Mouse (Mus musculus) spleen, postnatal 0 days (tissue): ENCODE data around the gene Fam71a. TPM values are rescaled to one million over a fixed set of nuclear protein-coding genes. Genes with fewer than 3 reads are reported as not detected.

Experiments used
- polyA plus RNA-seq: library from polyadenylated mRNA; unstranded; fragments of >200 nt; fragmentation: Nextera tagmentation; extraction: Ambion mirVana; gene quantifications from 2 replicates; pipeline ENCODE4 v1.2.1, GENCODE M21; 2015

The Fam71a gene
- not detected in 2 replicates for polyA plus RNA-seq

DNA sequence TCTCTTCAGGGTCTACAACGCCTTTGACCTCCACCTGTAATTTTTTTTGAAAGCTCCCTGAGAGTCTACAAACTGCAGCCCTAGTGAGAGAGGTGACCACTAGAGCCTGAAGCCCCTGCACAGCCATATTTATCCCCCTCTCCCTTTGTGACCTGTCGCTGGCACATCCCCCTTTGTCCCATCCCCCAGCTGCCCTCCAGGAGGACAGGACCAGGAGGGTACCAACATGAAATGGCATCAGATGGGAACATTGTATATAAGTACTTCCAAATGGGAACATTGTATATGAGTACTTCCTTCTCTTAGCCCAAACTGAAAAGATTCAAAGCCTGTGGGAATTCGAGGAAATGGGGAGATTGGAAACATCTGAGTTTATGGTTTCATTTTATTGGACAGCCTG lies at the start of gene Fam71a:
Gene Fam71a, minus strand, starts transcription at position 101 of the 400 bp plus-strand sequence.

Other genes with a start within 250 kb of the Fam71a start
- gene Angel2, start 239.7 kb downstream of the Fam71a start, polyA plus RNA-seq: 26.5 and 29.8 TPM in 2 replicates
- 1.9 and 2.2 TPM in 2 replicates for gene Vash2, start 185.5 kb downstream of the Fam71a start, polyA plus RNA-seq
- gene Flvcr1, start 138.7 kb downstream of the Fam71a start, polyA plus RNA-seq: 8.6 and 10.4 TPM in 2 replicates
- gene Spata45, start 128.2 kb downstream of the Fam71a start, polyA plus RNA-seq: not detected in 2 replicates
- 11.6 and 12.7 TPM in 2 replicates for gene Tatdn3, start 101.9 kb downstream of the Fam71a start, polyA plus RNA-seq
- 16.2 and 19.5 TPM in 2 replicates for gene Nsl1, start 101.8 kb downstream of the Fam71a start, polyA plus RNA-seq
- gene Batf3, start 67.0 kb downstream of the Fam71a start, polyA plus RNA-seq: 3.4 and 4.0 TPM in 2 replicates
- 0.82 and 1.7 TPM in 2 replicates for gene Atf3, start 53.2 kb upstream of the Fam71a start, polyA plus RNA-seq
- gene Nenf, start 153.4 kb upstream of the Fam71a start, polyA plus RNA-seq: 72.3 and 74.7 TPM in 2 replicates
- 9.0 and 10.8 TPM in 2 replicates for gene Tmem206, start 161.1 kb upstream of the Fam71a start, polyA plus RNA-seq
- gene Ppp2r5a, start 238.5 kb upstream of the Fam71a start, polyA plus RNA-seq: 27.5 and 33.7 TPM in 2 replicates